Mouse (Mus musculus) spleen, adult 10 weeks (tissue): Measurements from ENCODE around the gene Cyth2. TPM values are rescaled to one million over a fixed set of nuclear protein-coding genes. Genes with fewer than 3 reads are reported as not detected.

Experiments used
- polyA plus RNA-seq: library from polyadenylated mRNA; stranded (reverse); fragments of 350-450 nt; fragmentation: Illumina TruSeq; extraction: RNeasy Lipid Tissue Mini Kit (QIAGEN cat#74804); gene quantifications from one replicate; pipeline ENCODE4 v1.2.3, GENCODE M21; 2015; ENCODE audit warnings: low replicate concordance; ENCODE audit not compliant: insufficient read depth

Cyth2 gene
- polyA plus RNA-seq = 52.5 TPM

DNA sequence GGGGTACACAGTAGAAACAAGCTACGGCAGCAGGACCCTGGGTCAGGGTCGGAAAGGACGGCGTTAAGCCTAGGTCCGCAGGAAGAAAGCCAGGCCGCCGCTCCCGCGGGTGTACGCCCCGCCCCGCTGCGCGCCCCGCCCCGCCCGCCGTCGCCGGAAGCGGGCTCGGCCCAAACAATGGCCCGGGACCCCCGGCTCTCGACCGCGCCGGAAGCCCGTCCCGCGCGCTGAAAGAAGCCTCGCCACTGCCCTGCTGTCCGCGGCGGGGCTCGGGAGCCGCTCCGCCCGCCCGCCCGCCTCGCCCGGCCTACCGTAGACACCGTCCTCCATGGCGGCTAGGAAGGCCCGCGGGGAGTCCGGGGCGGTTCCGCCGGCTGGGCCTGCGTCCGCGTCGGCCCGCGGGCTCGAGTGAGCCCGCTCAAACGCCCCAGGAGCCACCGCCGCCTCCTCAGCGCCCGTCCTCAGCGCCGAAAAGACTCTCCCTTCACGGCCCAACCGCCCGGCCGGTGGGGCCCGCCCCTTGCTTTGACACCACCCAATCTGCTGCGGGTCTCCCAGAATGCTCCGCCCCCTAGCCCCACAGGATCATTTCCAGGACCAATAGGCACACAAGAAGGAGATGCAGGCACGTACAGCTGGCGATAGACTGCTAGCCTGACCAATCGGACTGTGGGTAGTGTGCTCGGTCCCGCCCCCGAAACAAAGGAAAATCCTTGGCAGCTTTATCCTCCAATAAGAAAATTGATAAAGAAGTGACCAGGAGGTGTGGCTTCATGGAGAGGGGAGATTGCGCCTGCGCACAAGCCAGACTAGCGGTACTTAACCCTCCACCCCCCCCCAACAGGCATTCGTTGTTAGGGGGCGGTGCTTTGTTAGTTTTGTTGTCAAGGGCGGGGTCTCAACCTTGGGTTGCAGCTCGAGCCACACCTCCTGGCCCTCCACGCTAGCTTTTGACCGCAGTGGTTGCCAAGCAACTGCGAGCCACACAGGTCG is at the start of gene Cyth2:
Gene Cyth2 (minus strand): TSS at position 795 of the 993 bp plus-strand sequence.

DNA sequence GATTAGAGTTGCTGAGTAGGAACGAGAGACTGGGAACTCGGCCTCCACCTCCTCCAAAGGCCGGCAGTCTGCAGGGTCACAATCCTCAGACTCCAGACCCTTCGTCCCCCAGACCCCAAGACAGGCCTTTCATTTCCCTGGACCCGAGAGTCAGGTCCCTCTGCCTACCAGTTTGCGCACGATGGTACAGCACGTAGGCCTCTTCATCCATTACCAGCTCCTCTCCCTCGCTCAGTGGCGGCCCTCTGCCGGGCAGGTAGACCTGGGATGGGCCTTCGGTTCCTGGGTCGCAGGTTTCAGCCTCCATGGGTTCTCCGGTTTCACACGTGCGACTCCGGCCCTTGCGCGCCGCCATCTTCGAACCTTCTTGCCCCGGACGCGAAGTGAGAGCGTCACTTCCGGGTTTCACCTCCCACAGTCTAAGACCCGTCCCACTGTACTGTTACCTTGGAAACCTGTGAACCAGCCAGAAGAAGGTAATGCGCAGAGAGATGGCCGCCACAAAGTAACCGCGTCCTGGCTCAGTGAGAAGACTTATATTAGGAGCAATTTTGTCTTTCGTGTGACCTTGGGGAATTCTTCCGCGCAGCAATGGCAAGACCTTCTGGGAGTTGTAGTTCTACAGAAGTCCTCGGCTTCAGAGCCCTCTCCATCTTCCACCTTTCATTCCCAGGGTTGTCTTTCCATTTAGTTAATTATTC is 16.2 kb upstream of the Cyth2 start, which contains the start of gene Grwd1:
Gene Grwd1 (minus strand): TSS at position 518 of the 701 bp plus-strand sequence.

DNA sequence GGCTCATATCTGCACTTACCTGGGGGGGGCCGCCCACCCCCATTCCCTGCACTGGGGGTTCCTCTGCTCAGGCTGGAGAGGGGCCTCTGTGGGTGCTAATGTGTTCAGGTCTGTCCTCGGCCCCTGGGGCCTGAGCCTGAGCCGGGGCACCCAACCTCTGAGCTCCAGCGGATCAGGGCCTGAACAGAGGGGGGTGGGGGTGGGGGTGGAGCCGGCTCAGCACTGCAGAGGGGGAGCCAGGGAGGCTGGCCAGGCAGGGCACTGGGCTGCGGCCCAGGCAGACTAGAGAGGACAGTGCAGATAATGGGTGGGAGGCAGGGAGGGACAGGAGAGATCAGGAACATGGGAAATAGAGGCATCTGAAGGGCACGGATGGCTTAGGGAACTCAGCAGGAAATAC is 10.2 kb upstream of the Cyth2 start, which contains the start of gene Kcnj14:
Gene Kcnj14 (minus strand): TSS at position 185 of the 400 bp plus-strand sequence.

DNA sequence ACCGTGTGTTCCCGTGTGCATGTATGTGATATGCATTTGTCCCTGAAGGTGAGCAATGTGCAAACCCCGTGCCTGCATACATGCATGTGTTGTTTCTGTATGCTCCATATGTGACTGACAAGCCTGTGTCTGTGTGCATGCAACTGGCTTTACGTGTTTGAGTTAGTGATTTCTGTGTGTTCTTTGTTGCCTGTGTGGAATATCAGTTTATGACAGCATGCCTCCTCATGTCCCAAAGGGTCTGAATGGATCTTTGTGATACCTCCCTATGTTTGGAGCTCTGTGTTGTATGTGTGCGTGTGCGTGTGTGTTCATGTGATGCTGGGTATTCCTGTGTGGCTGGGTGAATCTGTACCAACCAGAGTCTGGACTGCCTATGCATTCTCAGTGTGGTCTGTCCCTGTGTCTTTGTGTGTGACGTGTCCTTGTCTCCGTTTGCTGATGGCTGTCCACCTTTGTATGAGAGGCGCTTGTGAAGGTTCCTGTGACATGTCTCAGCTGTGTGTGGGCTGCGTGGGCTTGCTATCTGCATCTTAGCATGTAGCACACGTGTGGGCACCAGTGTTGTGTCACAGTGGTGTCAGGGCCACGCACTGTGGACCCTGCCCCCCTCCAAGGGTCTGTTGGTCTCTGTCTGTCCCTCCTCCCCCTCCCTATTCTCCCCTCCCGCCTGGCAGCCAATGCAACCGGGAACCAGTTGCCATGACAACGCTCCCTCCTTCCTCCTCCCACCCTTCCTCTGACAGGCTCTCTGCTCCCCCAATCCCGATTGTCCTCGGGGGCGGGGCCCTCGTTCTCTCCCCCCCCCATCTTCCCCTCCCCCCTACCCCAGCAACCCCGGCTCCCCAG is 29.6 kb downstream of the Cyth2 start, which contains the start of gene Sult2b1:
Gene Sult2b1 (minus strand): TSS at position 146 of the 849 bp plus-strand sequence.

DNA sequence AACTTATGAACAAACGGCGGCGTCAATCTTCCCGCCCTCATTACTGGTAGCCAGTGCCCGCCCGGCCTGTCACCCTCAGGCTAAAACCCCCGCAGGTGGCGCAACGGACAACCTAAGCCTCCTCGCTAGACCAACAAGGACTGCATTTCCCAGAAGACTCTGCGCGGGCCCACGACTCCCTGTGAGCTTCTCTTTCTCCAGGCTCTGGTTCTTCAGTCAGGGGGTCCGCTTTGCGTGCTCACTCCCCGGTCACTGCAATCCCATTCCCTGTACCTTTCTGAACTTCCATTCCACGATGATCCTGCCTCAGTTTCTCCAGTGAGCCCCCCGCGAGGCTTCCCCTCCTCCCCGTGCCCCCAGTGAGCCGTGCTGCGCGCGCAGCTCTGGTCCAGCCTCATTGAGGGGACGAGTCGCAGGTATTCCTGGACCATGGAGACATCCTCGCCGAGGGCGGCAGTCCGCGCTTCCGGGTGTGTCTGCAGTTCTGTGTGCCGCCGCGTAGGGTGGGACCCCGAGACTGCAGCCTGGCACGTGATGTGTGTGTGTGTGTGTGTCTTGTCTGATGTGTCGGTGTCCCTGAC is 30.8 kb downstream of the Cyth2 start, which contains the start of gene Lmtk3:
Gene Lmtk3 (plus strand): TSS at position 228 of the 581 bp plus-strand sequence.

Other genes with a start within 250 kb of the Cyth2 start
- 27.9 TPM for gene Bcat2, start 244.4 kb downstream of the Cyth2 start, polyA plus RNA-seq
- gene Fgf21, start 199.1 kb downstream of the Cyth2 start, polyA plus RNA-seq = not detected
- gene Fut1, start 197.3 kb downstream of the Cyth2 start, polyA plus RNA-seq = 0.51 TPM
- gene Izumo1, start 192.8 kb downstream of the Cyth2 start, polyA plus RNA-seq = 0.46 TPM
- 2.6 TPM for gene Rasip1, start 187.1 kb downstream of the Cyth2 start, polyA plus RNA-seq
- gene Mamstr, start 174.6 kb downstream of the Cyth2 start, polyA plus RNA-seq = 1.0 TPM
- gene Fut2, start 148.2 kb downstream of the Cyth2 start, polyA plus RNA-seq = not detected
- not detected for gene Ntn5, start 130.6 kb downstream of the Cyth2 start, polyA plus RNA-seq
- gene Sec1, start 120.2 kb downstream of the Cyth2 start, polyA plus RNA-seq = 0.12 TPM
- gene Car11, start 114.7 kb downstream of the Cyth2 start, polyA plus RNA-seq = 0.83 TPM
- 14.8 TPM for gene Dbp, start 109.5 kb downstream of the Cyth2 start, polyA plus RNA-seq
- gene Rpl18, start 99.1 kb downstream of the Cyth2 start, polyA plus RNA-seq = 565 TPM
- gene Sphk2, start 96.6 kb downstream of the Cyth2 start, polyA plus RNA-seq = 5.7 TPM
- 0.17 TPM for gene Fam83e, start 93.4 kb downstream of the Cyth2 start, polyA plus RNA-seq
- gene Spaca4, start 88.8 kb downstream of the Cyth2 start, polyA plus RNA-seq = not detected
- not detected for gene Lmtk3, start 30.8 kb downstream of the Cyth2 start, polyA plus RNA-seq
- gene Sult2b1, start 29.9 kb downstream of the Cyth2 start, polyA plus RNA-seq = 0.25 TPM
- gene Kcnj14, start 10.2 kb upstream of the Cyth2 start, polyA plus RNA-seq = not detected
- gene Grwd1, start 16.4 kb upstream of the Cyth2 start, polyA plus RNA-seq = 9.6 TPM
- gene Kdelr1, start 58.2 kb upstream of the Cyth2 start, polyA plus RNA-seq = 76.4 TPM
- 0.11 TPM for gene Grin2d, start 63.8 kb upstream of the Cyth2 start, polyA plus RNA-seq
- not detected for gene Syngr4, start 82.1 kb upstream of the Cyth2 start, polyA plus RNA-seq
- 2.7 TPM for gene Tmem143, start 82.4 kb upstream of the Cyth2 start, polyA plus RNA-seq
- 90.7 TPM for gene Emp3, start 106.8 kb upstream of the Cyth2 start, polyA plus RNA-seq
- 2.7 TPM for gene Ccdc114, start 109.5 kb upstream of the Cyth2 start, polyA plus RNA-seq
- not detected for gene Abcc6, start 215.7 kb upstream of the Cyth2 start, polyA plus RNA-seq
- gene Nomo1, start 219.1 kb upstream of the Cyth2 start, polyA plus RNA-seq = 17.6 TPM